Mouse (Mus musculus) MEL (cell line): ENCODE results near the gene Zfp511.

Experiments
- CTCF ChIP-seq, 3 experiments: IDR thresholded peaks in 2 of 3; conservative IDR thresholded peaks in 1 of 3; 2 replicates each; pipeline ENCODE4 v1.5.1; 2011 to 2012; ENCODE audit warnings: low read length in 3 of 3, low read depth in 2 of 3, mild to moderate bottlenecking in 2 of 3, improper control_type of control experiment in 1 of 3, inconsistent platforms in 1 of 3, mixed read lengths in 1 of 3, moderate library complexity in 1 of 3; ENCODE audit not compliant: control insufficient read depth in 1 of 3, insufficient read depth in 1 of 3, poor library complexity in 1 of 3, severe bottlenecking in 1 of 3
- E2F4 ChIP-seq: IDR thresholded peaks from 2 replicates; pipeline ENCODE4 v1.6.1; 2011; ENCODE audit warnings: low read depth, low read length, improper control_type of control experiment, borderline replicate concordance
- ELF1 ChIP-seq: IDR thresholded peaks from 2 replicates; pipeline ENCODE4 v1.6.1; 2014; ENCODE audit warnings: low read depth, mild to moderate bottlenecking, inconsistent platforms, low read length, improper control_type of control experiment, moderate library complexity
- JUND ChIP-seq: IDR thresholded peaks from 2 replicates; pipeline ENCODE4 v1.6.1; 2011; ENCODE audit warnings: low read depth, mild to moderate bottlenecking, improper control_type of control experiment, low read length
- KAT2A ChIP-seq: conservative IDR thresholded peaks from 2 replicates; pipeline ENCODE4 v1.6.1; 2012; ENCODE audit warnings: low read depth, low read length, improper control_type of control experiment, inconsistent platforms
- MAX ChIP-seq: IDR thresholded peaks from 2 replicates; pipeline ENCODE4 v1.6.1; 2011; ENCODE audit warnings: low read length, improper control_type of control experiment
- MAZ ChIP-seq: IDR thresholded peaks from 2 replicates; pipeline ENCODE4 v1.6.1; 2012; ENCODE audit warnings: low read depth, mild to moderate bottlenecking, inconsistent platforms, low read length, improper control_type of control experiment
- SIN3A ChIP-seq: IDR thresholded peaks from 2 replicates; pipeline ENCODE4 v1.6.1; 2012; ENCODE audit warnings: low read length, improper control_type of control experiment, inconsistent platforms
- TAL1 ChIP-seq: IDR thresholded peaks from 2 replicates; pipeline ENCODE4 v1.6.1; 2012; ENCODE audit warnings: mild to moderate bottlenecking, inconsistent platforms, low read length, moderate library complexity, mixed read lengths
- USF2 ChIP-seq, 2 experiments: IDR thresholded peaks; 2 replicates each; pipeline ENCODE4 v1.6.1; 2011 to 2012; ENCODE audit warnings: improper control_type of control experiment in 2 of 2, low read length in 2 of 2, borderline replicate concordance in 1 of 2, inconsistent platforms in 1 of 2, low read depth in 1 of 2, mild to moderate bottlenecking in 1 of 2; ENCODE audit not compliant: insufficient read depth in 1 of 2

DNA sequence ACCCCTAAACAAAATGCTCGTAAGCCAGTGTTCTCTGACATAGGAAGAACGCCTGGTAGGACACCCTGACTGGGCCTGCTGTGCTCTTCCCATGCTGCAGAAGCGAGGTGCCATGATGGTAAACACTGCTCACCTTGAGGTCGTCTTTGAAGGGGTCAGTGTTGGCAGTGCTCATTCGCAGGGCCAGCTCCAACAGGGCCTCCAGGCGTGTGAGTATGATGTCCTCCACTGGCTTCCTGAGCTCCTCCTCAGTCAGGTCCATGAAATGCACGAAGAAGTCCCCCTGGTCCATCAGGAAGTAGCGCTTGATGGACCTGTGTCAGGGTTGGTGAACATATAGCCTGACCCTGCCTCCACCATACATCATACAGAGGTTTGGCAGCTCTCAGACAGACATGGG is 31.5 kb upstream of the Zfp511 start:
- TF ChIP-seq ELF1 (no peak), E2F4 (no peak), CTCF (IDR thresholded peaks at IDR 0.05 in 2 of 3, conservative IDR thresholded peaks at IDR 0.05 in 1 of 3; ENCODE audit: control insufficient read depth in 1 of 3, insufficient read depth in 1 of 3, low read depth in 2 of 3, low read length in 3 of 3, poor library complexity in 1 of 3, severe bottlenecking in 1 of 3) (no peak), MAX (no peak), TAL1 (no peak), JUND (no peak), MAZ (no peak), SIN3A (no peak), KAT2A (no peak), USF2 (IDR thresholded peaks at IDR 0.05; ENCODE audit: borderline replicate concordance in 1 of 2, insufficient read depth in 1 of 2, low read depth in 1 of 2, low read length in 2 of 2) (no peak)
